Mouse (Mus musculus) midbrain, embryonic 13.5 days (tissue): Measurements from ENCODE around the gene Gpank1. TPM values are rescaled to one million over a fixed set of nuclear protein-coding genes. Genes with fewer than 3 reads are reported as not detected.
"Not testable (repeated sequence)": the region's sequence is repeated elsewhere in the genome, so short reads cannot be mapped to it uniquely, and the experiment has no call there.

Experiments used
- ATAC-seq: fragments of 200-750 bp; cut with Nextera tagmentation; 2 replicates; pipeline ENCODE4 v1.8.0; 2017; ENCODE audit warnings: mild to moderate bottlenecking, moderate TSS enrichment, moderate library complexity
- H3K27ac ChIP-seq: fragments of 300-500 bp; sonication (generic); 2 replicates; pipeline ENCODE4 v1.5.1; 2015; ENCODE audit warnings: inconsistent platforms, mild to moderate bottlenecking, moderate library complexity
- H3K27me3 ChIP-seq: fragments of 300-500 bp; sonication (generic); 2 replicates; pipeline ENCODE4 v1.6.1; 2015; ENCODE audit warnings: mild to moderate bottlenecking, inconsistent platforms
- H3K36me3 ChIP-seq: fragments of 300-500 bp; sonication (generic); 2 replicates; pipeline ENCODE4 v1.6.1; 2015; ENCODE audit warnings: mild to moderate bottlenecking, inconsistent platforms
- H3K4me1 ChIP-seq: fragments of 300-500 bp; sonication (generic); replicated peaks from 2 replicates; pipeline ENCODE4 v1.6.1; 2015; ENCODE audit warnings: inconsistent platforms
- H3K4me2 ChIP-seq: fragments of 300-500 bp; sonication (generic); replicated peaks from 2 replicates; pipeline ENCODE4 v1.6.1; 2015; ENCODE audit warnings: moderate library complexity, mild to moderate bottlenecking, inconsistent platforms
- H3K4me3 ChIP-seq: fragments of 300-500 bp; sonication (generic); replicated peaks from 2 replicates; pipeline ENCODE4 v1.5.1; 2015; ENCODE audit warnings: mild to moderate bottlenecking, inconsistent platforms
- H3K9ac ChIP-seq: fragments of 300-500 bp; sonication (generic); replicated peaks from 2 replicates; pipeline ENCODE4 v1.6.1; 2015; ENCODE audit warnings: mild to moderate bottlenecking, inconsistent platforms
- H3K9me3 ChIP-seq: fragments of 300-500 bp; sonication (generic); 2 replicates; pipeline ENCODE4 v1.6.1; 2016; ENCODE audit warnings: mild to moderate bottlenecking, inconsistent platforms
- WGBS: fragments of 180-500 bp; shearing (Covaris S2); methylation state at CpG from one replicate; pipeline ENCODE4 v1.1.7; 2015; 5-methylcytosine and 5-hydroxymethylcytosine counted together
- polyA plus RNA-seq: library from polyadenylated mRNA; unstranded; fragments of >200 nt; fragmentation: Nextera tagmentation; extraction: Ambion mirVana; gene quantifications from 2 replicates; pipeline ENCODE4 v1.2.1, GENCODE M21; 2015

The Gpank1 gene
- polyA plus RNA-seq, 1 experiment from 2014 or later, result 30.4 TPM

DNA sequence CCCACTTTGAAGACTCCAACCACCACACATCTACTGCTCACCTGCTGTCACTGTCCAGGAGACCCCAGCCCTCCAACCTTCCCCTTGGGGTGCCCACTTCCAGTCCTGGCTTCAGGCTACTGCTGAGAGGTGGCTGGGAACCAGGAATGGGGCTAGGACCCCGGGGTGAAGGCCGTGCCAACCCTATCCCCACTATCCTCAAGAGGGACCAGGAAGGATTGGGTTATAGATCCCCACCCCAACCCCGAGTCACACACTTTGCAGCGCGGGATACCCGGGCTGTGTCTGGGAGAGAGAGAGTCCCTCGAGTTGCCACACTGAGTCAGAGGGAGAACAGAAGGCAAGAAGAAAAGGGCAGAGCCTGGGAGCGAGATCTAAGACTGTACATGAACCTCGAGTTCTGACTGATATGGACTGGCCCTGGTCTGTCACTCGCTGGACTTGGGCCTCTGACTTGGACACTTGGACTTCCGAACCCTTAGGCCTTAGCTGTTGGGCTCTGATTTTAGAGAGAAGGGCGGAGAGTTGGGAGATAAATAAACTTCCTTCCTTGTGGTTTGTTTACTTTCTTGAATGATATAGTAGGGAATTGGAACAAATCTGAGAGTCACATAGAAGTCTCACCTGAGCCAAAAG is 3.1 kb downstream of the Gpank1 start:
- Histone ChIP-seq H3K36me3 (peaks cover 30% of the 10 kb centered on the region), H3K4me1 (peaks cover 52% of the 10 kb centered on the region)
- not testable (repeated sequence) for H3K4me2 ChIP-seq, ATAC-seq, H3K4me3 ChIP-seq, H3K27ac ChIP-seq, H3K27me3 ChIP-seq, H3K9ac ChIP-seq, H3K9me3 ChIP-seq
- 95% methylated on average over 12 of the region's 12 CpGs for WGBS

DNA sequence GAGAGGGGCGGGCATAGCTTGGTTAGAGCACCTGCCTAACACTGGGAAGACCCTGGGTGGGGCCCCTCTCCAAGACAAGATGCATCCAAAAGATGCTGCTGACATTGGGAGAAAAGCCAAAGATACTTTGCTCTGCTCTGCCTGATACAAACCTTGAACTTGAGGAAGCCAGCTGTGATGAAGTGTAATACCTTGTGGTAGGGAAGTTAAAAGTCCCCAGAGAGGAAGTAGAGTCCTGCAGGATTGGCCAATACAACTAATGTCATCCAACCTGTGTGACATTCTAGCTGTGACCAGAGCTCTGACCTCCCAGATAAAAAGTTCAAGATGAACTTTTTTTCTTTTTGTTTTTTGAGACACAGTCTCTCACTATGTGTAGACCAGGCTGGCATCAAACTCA is 3.8 kb downstream of the Gpank1 start:
- Histone ChIP-seq H3K27me3 (no peaks in the 10 kb centered on the region), H3K4me2 (peak overlapping the region; percentile 85; the same call in 1 of the 2 replicates), H3K4me1 (peaks cover 46% of the 10 kb centered on the region), H3K36me3 (peaks cover 34% of the 10 kb centered on the region), H3K9ac (peak overlapping the region; percentile 90; the same call in 1 of the 2 replicates), H3K9me3 (no peaks in the 10 kb centered on the region), H3K27ac (no peak overlapping the region), H3K4me3 (no peak overlapping the region)
- WGBS, result 100% methylated on average over 1 of the region's 1 CpGs
- no peak for ATAC-seq

DNA sequence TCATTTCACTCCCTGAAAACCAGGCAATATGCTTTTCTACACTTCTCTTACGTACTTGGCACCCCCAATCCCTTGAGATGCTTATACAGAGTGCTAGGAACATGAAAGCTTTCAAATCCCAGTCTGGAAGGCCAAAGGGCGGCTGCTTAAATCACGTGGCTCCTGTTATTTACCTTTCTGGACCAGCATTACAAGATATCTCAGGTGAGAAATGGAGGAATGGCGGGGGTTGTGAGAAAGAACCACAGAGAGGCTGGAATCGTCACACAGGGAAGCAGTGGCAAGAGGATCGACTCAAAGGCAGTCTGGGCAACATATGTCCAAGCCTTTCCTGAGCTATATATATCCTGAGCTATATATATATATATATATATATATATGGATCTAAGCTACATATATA is 4.3 kb downstream of the Gpank1 start:
- Histone ChIP-seq H3K27ac (peak overlapping the region; percentile 74; the same call in 1 of the 2 replicates), H3K9me3 (no peaks in the 10 kb centered on the region), H3K4me2 (peak overlapping the region; percentile 85), H3K27me3 (no peaks in the 10 kb centered on the region), H3K36me3 (peaks cover 39% of the 10 kb centered on the region), H3K4me3 (peak overlapping the region; percentile 68), H3K4me1 (peaks cover 41% of the 10 kb centered on the region), H3K9ac (peak overlapping the region; percentile 90)
- WGBS, result 37% methylated on average over 6 of the region's 6 CpGs
- no peak for ATAC-seq

DNA sequence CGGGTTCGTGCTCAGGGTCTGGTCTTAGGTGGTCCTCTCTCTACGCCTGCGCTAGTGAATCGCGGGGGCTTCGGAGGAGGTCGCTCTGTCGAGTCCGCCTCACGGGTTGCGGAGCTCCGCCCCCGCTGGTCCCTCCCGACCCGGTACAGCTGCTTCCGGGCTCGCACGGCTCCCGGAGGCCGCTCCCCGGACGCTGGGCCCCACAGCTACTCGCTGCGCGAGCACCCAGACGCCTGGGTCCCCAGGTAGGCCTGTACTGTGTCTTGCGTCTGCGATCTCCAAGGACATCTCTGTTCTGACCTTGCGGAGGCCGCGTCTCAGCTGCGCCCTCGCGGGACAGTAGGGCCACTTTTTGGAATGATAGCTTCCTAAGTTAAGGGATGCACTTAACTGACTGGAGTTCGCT is 5.0 kb downstream of the Gpank1 start, which contains the start of gene D17H6S53E:
D17H6S53E (plus strand) TSS at position 168 of the 406 bp plus-strand sequence.
- Histone ChIP-seq H3K4me3 (peak within 1 kb of the TSS; percentile 68), H3K4me1 (peaks cover 40% of the 10 kb centered on the region), H3K27ac (peak within 1 kb of the TSS; percentile 74), H3K4me2 (peak within 1 kb of the TSS; percentile 85), H3K36me3 (peaks cover 39% of the 10 kb centered on the region), H3K27me3 (no peaks in the 10 kb centered on the region), H3K9ac (peak within 1 kb of the TSS; percentile 90), H3K9me3 (no peaks in the 10 kb centered on the region)
- ATAC-seq, result peak; percentile 25; the same call in 1 of the 2 replicates
- WGBS, result under 1% methylated on average over 36 of the region's 36 CpGs

DNA sequence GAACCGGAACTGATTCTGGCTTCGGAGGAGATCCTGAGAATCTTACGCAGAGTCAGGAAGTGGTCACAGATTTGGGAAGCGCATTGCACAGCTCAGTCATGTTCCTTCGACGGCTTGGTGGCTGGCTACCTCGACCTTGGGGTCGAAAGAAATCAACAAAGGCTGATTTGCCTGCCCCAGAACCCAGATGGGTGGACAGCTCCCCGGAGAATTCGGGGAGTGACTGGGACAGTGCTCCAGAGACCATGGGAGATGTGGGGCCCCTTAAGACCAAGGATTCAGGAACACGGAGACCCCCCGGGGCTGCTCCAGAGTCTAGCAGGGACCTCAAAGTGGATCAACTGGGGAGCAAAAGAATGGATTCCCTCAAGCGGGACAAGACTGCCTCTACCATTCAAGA is 5.8 kb downstream of the Gpank1 start:
- ATAC-seq, result no peak
- Histone ChIP-seq H3K9ac (no peak overlapping the region), H3K4me3 (peak overlapping the region; percentile 68), H3K9me3 (no peaks in the 10 kb centered on the region), H3K4me1 (peaks cover 39% of the 10 kb centered on the region), H3K27me3 (no peaks in the 10 kb centered on the region), H3K4me2 (peak overlapping the region; percentile 85), H3K27ac (peak overlapping the region; percentile 74), H3K36me3 (peaks cover 39% of the 10 kb centered on the region)
- WGBS, result 75% methylated on average over 13 of the region's 13 CpGs

DNA sequence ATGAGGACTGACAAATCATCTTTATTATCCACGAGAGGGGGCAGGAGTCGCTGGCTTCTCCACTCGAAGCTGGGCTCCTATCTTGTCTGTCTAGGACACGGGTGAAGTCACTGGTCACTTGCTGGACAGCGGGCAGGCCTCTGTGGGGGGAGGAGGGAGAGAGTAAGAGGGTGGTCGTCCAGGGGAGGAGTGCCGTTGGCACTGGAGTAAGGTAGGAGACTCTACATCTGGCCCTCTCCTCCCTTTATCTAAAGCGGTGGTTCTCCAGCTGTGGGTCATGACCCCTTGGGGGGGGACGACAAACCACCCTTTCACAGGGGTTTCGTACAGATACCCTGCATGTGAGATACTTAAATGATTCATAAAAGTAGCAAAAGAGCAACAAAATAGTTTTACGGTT is 7.7 kb downstream of the Gpank1 start:
- no peaks in the 10 kb centered on the region for H3K27me3 ChIP-seq
- no peak overlapping the region for H3K4me2 ChIP-seq
- peaks cover 30% of the 10 kb centered on the region for H3K36me3 ChIP-seq
- ATAC-seq, result no peak
- H3K27ac ChIP-seq, result no peak overlapping the region
- no peak overlapping the region for H3K9ac ChIP-seq
- 70% methylated on average over 11 of the region's 11 CpGs for WGBS
- no peaks in the 10 kb centered on the region for H3K9me3 ChIP-seq
- H3K4me1 ChIP-seq, result peaks cover 26% of the 10 kb centered on the region
- H3K4me3 ChIP-seq, result no peak overlapping the region

DNA sequence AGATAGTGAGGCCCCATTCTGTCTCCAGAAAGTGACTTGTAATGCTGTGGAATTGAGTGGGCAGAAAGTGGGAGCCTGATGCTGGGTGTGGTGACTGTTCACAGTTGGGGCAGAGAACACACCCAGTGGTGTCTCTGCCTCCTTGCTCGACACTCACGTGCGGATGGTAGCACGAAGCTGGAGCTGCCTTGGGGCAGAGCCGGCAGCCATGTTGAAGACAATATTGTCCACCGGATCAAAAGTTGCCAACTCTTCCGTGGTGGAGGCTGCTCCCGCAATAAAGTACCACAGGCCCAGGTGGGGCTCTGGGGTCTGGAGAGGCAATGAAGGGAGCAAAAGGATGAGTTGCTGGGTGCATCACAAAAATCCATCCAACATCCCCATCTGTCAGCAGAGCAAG is 9.8 kb downstream of the Gpank1 start:
- no peak overlapping the region for H3K4me2 ChIP-seq
- peaks cover 19% of the 10 kb centered on the region for H3K36me3 ChIP-seq
- no peaks in the 10 kb centered on the region for H3K9me3 ChIP-seq
- ATAC-seq, result no peak
- 96% methylated on average over 8 of the region's 8 CpGs for WGBS
- no peaks in the 10 kb centered on the region for H3K27me3 ChIP-seq
- peaks cover 19% of the 10 kb centered on the region for H3K4me1 ChIP-seq
- H3K27ac ChIP-seq, result no peak overlapping the region
- no peak overlapping the region for H3K4me3 ChIP-seq
- H3K9ac ChIP-seq, result no peak overlapping the region

DNA sequence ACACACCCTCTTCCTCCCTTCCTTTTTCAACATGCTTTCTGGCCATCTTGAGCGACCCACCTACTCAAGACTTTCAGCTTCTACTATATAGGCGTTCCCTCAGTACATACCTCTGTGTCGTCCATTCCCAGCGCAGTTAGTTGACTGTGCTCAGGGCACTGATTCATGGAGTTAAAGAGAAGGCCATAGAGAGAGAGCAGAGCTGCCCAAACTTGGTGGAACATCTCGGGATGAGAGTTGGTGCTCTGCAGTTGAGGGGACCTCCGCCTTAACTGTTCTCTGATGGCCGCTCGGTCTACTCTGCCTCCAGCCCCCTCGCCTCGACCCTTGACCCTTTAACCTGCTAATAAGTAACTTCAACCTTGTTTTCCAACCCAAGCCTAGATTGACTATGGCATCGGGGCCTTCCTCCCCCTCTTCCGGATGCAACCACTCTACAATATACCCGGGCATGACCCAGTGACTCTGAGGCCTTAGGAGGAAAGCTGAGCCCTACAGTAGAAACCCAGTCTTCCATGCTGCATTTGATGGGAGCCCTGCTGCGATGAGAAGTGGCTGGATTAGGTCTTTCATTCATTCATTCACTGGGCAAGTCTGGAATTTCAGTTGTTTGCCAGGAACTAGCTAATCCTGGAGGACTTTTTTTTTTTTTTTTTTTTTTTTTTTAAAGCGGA is 10.4 kb downstream of the Gpank1 start, which contains the start of gene Apom:
Apom (minus strand) TSS at position 551 of the 674 bp plus-strand sequence.
- no peak for ATAC-seq
- Histone ChIP-seq H3K4me1 (peaks cover 18% of the 10 kb centered on the region), H3K4me2 (no peak within 1 kb of the TSS), H3K4me3 (no peak within 1 kb of the TSS), H3K9me3 (no peaks in the 10 kb centered on the region), H3K9ac (no peak within 1 kb of the TSS), H3K36me3 (peaks cover 19% of the 10 kb centered on the region), H3K27me3 (no peaks in the 10 kb centered on the region), H3K27ac (no peak within 1 kb of the TSS)
- 86% methylated on average over 15 of the region's 15 CpGs for WGBS

DNA sequence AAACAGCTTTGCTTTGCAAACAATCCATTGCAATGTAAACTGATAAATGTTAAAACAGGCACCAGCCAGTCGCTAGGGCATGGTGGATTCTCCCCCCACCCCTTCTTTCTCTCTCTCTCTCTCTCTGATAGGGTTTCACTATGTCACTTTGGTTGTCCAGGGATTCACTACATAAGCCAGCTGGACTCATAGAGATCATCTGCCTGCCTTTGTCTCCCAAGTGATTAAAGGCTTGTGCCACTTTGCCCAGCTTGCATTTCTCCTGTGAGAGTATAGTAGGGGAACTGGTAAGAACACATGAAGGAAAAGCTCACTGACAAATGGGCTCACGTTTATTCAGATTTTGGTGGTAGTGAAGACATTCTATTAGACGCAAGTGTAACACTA is 10.9 kb downstream of the Gpank1 start:
- Histone ChIP-seq H3K4me3 (no peak overlapping the region), H3K9me3 (no peaks in the 10 kb centered on the region), H3K4me1 (peaks cover 18% of the 10 kb centered on the region), H3K36me3 (peaks cover 19% of the 10 kb centered on the region), H3K27me3 (no peaks in the 10 kb centered on the region), H3K27ac (no peak overlapping the region), H3K4me2 (no peak overlapping the region), H3K9ac (no peak overlapping the region)
- ATAC-seq, result no peak
- WGBS, result 80% methylated on average over 3 of the region's 3 CpGs

DNA sequence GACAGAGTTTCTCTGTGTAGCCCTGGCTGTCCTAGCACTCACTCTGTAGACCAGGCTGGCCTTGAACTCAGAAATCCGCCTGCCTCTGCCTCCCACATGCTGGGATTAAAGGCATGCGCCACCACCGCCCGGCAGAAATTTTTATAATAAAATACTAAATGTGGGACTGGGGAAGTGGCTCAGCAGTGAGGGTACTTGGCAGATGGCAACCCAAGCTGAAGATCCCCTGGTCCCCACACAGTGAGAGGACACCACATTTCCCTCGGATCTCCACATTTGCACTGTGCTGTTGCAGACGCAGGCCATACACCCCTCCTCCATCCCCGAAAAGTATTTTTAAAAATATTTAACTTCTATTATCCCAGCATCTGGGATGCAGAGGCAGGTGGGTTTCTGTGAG is 12.3 kb downstream of the Gpank1 start:
- Histone ChIP-seq H3K36me3 (peaks cover 20% of the 10 kb centered on the region), H3K9me3 (no peaks in the 10 kb centered on the region), H3K27me3 (no peaks in the 10 kb centered on the region), H3K4me3 (no peak overlapping the region), H3K4me2 (no peak overlapping the region), H3K4me1 (peaks cover 24% of the 10 kb centered on the region), H3K9ac (no peak overlapping the region), H3K27ac (no peak overlapping the region)
- ATAC-seq, result no peak
- WGBS, result 96% methylated on average over 7 of the region's 7 CpGs

DNA sequence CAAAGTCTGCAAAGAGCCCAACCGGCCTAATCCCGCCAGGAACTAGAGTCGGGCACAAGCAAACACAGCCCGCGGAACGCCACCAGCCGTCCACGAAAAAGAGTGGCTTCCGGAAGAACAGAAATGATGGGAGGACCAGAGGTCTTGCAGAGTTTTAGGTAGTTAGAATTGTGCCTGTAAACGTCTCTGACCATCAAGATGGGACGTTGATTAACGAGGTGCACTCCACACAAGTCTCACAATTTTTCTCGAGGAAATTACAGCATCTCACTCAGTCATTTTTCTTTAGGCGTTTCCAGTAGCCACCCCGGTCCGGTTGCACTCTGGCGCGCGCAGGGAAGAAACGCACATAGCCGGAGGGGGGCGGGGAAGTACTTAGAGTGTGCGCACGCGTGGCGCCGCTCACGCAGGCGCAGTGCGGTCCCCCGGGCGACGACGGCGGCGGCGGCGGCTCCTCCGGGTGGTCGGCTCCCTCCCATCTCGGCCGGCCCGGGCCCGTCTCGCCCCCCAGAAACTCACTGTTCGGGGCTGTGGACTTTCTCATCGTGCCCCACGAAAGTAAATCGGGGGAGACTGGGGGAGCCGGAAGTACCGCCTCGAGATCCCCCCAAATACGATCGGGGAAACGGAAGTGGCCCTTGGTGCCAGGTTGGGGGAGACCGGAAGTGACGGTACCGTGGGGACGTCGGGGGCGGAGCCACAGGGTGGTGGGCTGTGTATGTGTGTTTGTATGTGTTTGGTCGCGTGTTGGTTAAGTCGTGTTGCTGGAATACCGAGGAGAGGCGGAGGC is 13.7 kb downstream of the Gpank1 start, which contains the start of gene Bag6:
Bag6 (plus strand) TSS at position 378 of the 790 bp plus-strand sequence.
- Histone ChIP-seq H3K36me3 (peaks cover 25% of the 10 kb centered on the region), H3K9me3 (no peaks in the 10 kb centered on the region), H3K27me3 (no peaks in the 10 kb centered on the region), H3K4me3 (peak within 1 kb of the TSS; percentile 80), H3K4me1 (peaks cover 26% of the 10 kb centered on the region), H3K27ac (peak within 1 kb of the TSS; percentile 97), H3K4me2 (peak within 1 kb of the TSS; percentile 91), H3K9ac (peak within 1 kb of the TSS; percentile 89)
- under 1% methylated on average over 66 of the region's 66 CpGs for WGBS
- peak; percentile 96 for ATAC-seq
